Mouse (Mus musculus): ENCODE results near the gene Gm3259. TPM values are rescaled to one million over a fixed set of nuclear protein-coding genes. Genes with fewer than 3 reads are reported as not detected.

The Gm3259 gene
- not detected for total RNA-seq (2023)

DNA sequence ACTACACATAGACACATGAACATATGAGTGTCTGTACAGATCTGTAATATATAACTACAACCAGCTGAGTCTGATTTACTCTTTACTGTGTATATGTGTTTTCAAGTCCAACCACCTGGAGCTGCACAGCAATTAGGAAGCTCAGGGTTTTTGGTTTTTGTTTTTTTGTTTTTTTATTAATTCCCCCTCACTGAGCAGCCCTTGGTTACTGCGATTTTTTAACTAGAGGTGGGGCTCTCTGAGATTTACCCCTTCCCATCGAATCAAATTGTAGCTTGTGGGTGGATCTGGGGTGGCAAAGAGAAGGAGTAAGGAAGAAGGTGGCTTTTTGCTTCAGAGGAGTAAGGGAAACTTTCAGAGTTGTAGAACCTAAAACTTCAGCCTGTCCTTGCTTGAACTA lies at the start of gene Gm3259:
Gene Gm3259, plus strand, starts transcription at position 301 of the 400 bp plus-strand sequence.

DNA sequence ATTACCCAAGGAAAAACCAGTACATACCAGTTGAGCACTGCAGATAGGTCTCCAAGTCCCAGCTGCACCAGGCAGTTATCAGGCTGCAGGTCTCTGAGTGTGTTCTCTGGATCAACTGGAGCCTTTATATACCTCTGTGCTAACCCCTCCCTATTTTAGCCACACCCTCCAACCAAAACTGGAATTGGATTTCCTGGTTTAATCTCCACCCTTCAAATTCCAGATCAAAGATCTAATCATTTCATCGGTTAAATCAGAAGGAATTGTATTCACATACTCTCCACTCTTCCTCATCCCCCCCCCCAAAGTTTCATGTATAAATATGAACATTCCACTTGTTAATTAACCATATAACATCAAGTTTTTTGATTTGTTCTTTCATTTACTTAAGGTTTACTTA lies 33.0 kb upstream of the Gm3259 start, which contains the start of gene Gm10424:
Gene Gm10424, minus strand, starts transcription at position 101 of the 400 bp plus-strand sequence.

Other genes with a start within 250 kb of the Gm3259 start
- gene Gm7942, start 199.0 kb upstream of the Gm3259 start, total RNA-seq (2023): not detected
- gene Gm16513, start 123.3 kb upstream of the Gm3259 start, total RNA-seq (2023): not detected
- not detected for gene Gm10424, start 33.1 kb upstream of the Gm3259 start, total RNA-seq (2023)
- not detected for gene D5Ertd577e, start 150.9 kb downstream of the Gm3259 start, total RNA-seq (2023)
- not detected for gene Gm3286, start 204.8 kb downstream of the Gm3259 start, total RNA-seq (2023)